Mouse (Mus musculus) T-helper 1 cell (primary cell): ENCODE measurements around the gene Tsks.

Experiments used
- in situ Hi-C: fragments of 300-600 bp; cut with MboI, MseI; formaldehyde crosslinking; loops from one replicate; pipeline ENCODE4 v1.15.1; 2025; ENCODE audit warnings: high pct_unique_total_duplicates

Gene Tsks

GRCm38 (mm10) chr7:45006503-45006902, 63.5 kb downstream of the Tsks start:
- in situ Hi-C loops = no loop called here

- in situ Hi-C loops = no loop called here
Observed at GRCm38 (mm10) chr7:45007141-45007540, 64.1 kb downstream of the Tsks start.
